Mouse (Mus musculus) intestine, embryonic 16.5 days (tissue): ENCODE measurements around the gene Tesk2. TPM values are rescaled to one million over a fixed set of nuclear protein-coding genes. Genes with fewer than 3 reads are reported as not detected.

Source experiments
- ATAC-seq: fragments of 200-750 bp; cut with Nextera tagmentation; 2 replicates; pipeline ENCODE4 v1.8.0; 2017; ENCODE audit warnings: moderate TSS enrichment, moderate library complexity
- H3K27ac ChIP-seq: fragments of 300-500 bp; sonication (generic); 2 replicates; pipeline ENCODE4 v1.5.1; 2014; ENCODE audit warnings: mild to moderate bottlenecking, low read length
- H3K27me3 ChIP-seq: fragments of 300-500 bp; sonication (generic); replicated peaks from 2 replicates; pipeline ENCODE4 v1.6.1; 2014; ENCODE audit warnings: low read length, control low read depth, mixed read lengths; ENCODE audit not compliant: control insufficient read depth, insufficient read depth
- H3K36me3 ChIP-seq: fragments of 300-500 bp; sonication (generic); 2 replicates; pipeline ENCODE4 v1.6.1; 2014; ENCODE audit warnings: low read length, control low read depth; ENCODE audit not compliant: control insufficient read depth, insufficient read depth
- H3K4me1 ChIP-seq: fragments of 300-500 bp; sonication (generic); 2 replicates; pipeline ENCODE4 v1.6.1; 2014; ENCODE audit warnings: low read length, control low read depth, mixed read lengths; ENCODE audit not compliant: control insufficient read depth, insufficient read depth
- H3K4me2 ChIP-seq: fragments of 300-500 bp; sonication (generic); 2 replicates; pipeline ENCODE4 v1.6.1; 2014; ENCODE audit warnings: low read depth, low read length, control low read depth
- H3K4me3 ChIP-seq: fragments of 300-500 bp; sonication (generic); 2 replicates; pipeline ENCODE4 v1.5.1; 2014; ENCODE audit warnings: mild to moderate bottlenecking, low read length
- H3K9ac ChIP-seq: fragments of 300-500 bp; sonication (generic); 2 replicates; pipeline ENCODE4 v1.6.1; 2014; ENCODE audit warnings: low read depth, low read length
- H3K9me3 ChIP-seq: fragments of 300-500 bp; sonication (generic); 2 replicates; pipeline ENCODE4 v1.6.1; 2016; ENCODE audit warnings: low read length, control low read depth; ENCODE audit not compliant: control insufficient read depth
- WGBS: fragments of 180-500 bp; shearing (Covaris S2); extraction: QIAGEN DNeasy Blood & Tissue Kit; methylation state at CpG from one replicate; pipeline ENCODE4 v1.1.7; 2014; 5-methylcytosine and 5-hydroxymethylcytosine counted together
- polyA plus RNA-seq: library from polyadenylated mRNA; unstranded; fragments of >200 nt; fragmentation: Nextera tagmentation; extraction: Ambion mirVana; gene quantifications from 2 replicates; pipeline ENCODE4 v1.2.1, GENCODE M21; 2015

The Tesk2 gene
- polyA plus RNA-seq, 1 experiment from 2014 or later = 10.4 TPM

- H3K27me3 ChIP-seq = no peaks in the 10 kb centered on the region
- peak within 1 kb of the TSS; percentile 90 for H3K9ac ChIP-seq
- ATAC-seq = peak; percentile 92
- H3K27ac ChIP-seq = peak within 1 kb of the TSS; percentile 99
- H3K9me3 ChIP-seq = no peaks in the 10 kb centered on the region
- WGBS = under 1% methylated on average over 56 of the region's 56 CpGs
- peak within 1 kb of the TSS; percentile 74 for H3K4me3 ChIP-seq
- H3K4me1 ChIP-seq = peaks cover 25% of the 10 kb centered on the region
- peak within 1 kb of the TSS; percentile 80 for H3K4me2 ChIP-seq
- H3K36me3 ChIP-seq = peaks cover 3% of the 10 kb centered on the region; the same call in 1 of the 2 replicates
Observed at GRCm38 (mm10) chr4:116685402-116686061, 35.2 kb upstream of the Tesk2 start, which contains the start of gene Prdx1. Gene Prdx1, plus strand, starts transcription at chr4:116685544.

- WGBS = 22% methylated on average over 1 of the region's 1 CpGs
- no peak for ATAC-seq
- peaks cover 6% of the 10 kb centered on the region; the same call in 1 of the 2 replicates for H3K36me3 ChIP-seq
- H3K27ac ChIP-seq = no peak overlapping the region
- no peak overlapping the region for H3K9ac ChIP-seq
- peak overlapping the region; percentile 80 for H3K4me2 ChIP-seq
- no peaks in the 10 kb centered on the region for H3K9me3 ChIP-seq
- H3K27me3 ChIP-seq = no peaks in the 10 kb centered on the region
- peak overlapping the region; percentile 74 for H3K4me3 ChIP-seq
- H3K4me1 ChIP-seq = peaks cover 29% of the 10 kb centered on the region
Observed at GRCm38 (mm10) chr4:116687041-116687440, 33.7 kb upstream of the Tesk2 start.

- no peaks in the 10 kb centered on the region for H3K27me3 ChIP-seq
- 84% methylated on average over 4 of the region's 4 CpGs for WGBS
Observed at GRCm38 (mm10) chr4:116689309-116689876, 31.4 kb upstream of the Tesk2 start.

GRCm38 (mm10) chr4:116692146-116692545, 28.6 kb upstream of the Tesk2 start:
- Histone ChIP-seq H3K27ac (no peak overlapping the region), H3K36me3 (peaks cover 15% of the 10 kb centered on the region), H3K9ac (no peak overlapping the region), H3K27me3 (no peaks in the 10 kb centered on the region), H3K4me2 (no peak overlapping the region), H3K4me1 (peaks cover 14% of the 10 kb centered on the region), H3K4me3 (no peak overlapping the region), H3K9me3 (no peaks in the 10 kb centered on the region)
- WGBS = 90% methylated on average over 2 of the region's 2 CpGs
- no peak for ATAC-seq

More at GRCm38 (mm10) chr4:116689309-116689876, 31.4 kb upstream of the Tesk2 start:
- Histone ChIP-seq H3K4me2 (no peak overlapping the region), H3K4me3 (no peak overlapping the region), H3K36me3 (peaks cover 6% of the 10 kb centered on the region), H3K9me3 (no peaks in the 10 kb centered on the region), H3K4me1 (peaks cover 27% of the 10 kb centered on the region), H3K9ac (no peak overlapping the region), H3K27ac (no peak overlapping the region)
- ATAC-seq = no peak

GRCm38 (mm10) chr4:116693785-116694184, 27.0 kb upstream of the Tesk2 start:
- Histone ChIP-seq H3K9ac (no peak overlapping the region), H3K9me3 (no peaks in the 10 kb centered on the region), H3K4me2 (no peak overlapping the region), H3K4me1 (peaks cover 7% of the 10 kb centered on the region), H3K4me3 (no peak overlapping the region), H3K27me3 (no peaks in the 10 kb centered on the region), H3K36me3 (peaks cover 13% of the 10 kb centered on the region), H3K27ac (no peak overlapping the region)
- no peak for ATAC-seq
- WGBS = 76% methylated on average over 2 of the region's 2 CpGs

- no peak overlapping the region for H3K9ac ChIP-seq
- peaks cover 14% of the 10 kb centered on the region for H3K36me3 ChIP-seq
- no peak overlapping the region for H3K4me2 ChIP-seq
- no peaks in the 10 kb centered on the region for H3K4me1 ChIP-seq
- no peak overlapping the region for H3K27ac ChIP-seq
- H3K4me3 ChIP-seq = no peak overlapping the region
- H3K9me3 ChIP-seq = no peaks in the 10 kb centered on the region
- no peak for ATAC-seq
- H3K27me3 ChIP-seq = no peaks in the 10 kb centered on the region
- WGBS = 78% methylated on average over 2 of the region's 2 CpGs
Observed at GRCm38 (mm10) chr4:116698693-116699342, 21.9 kb upstream of the Tesk2 start.

GRCm38 (mm10) chr4:116700964-116701363, 19.8 kb upstream of the Tesk2 start:
- H3K9me3 ChIP-seq = no peaks in the 10 kb centered on the region
- no peaks in the 10 kb centered on the region for H3K4me1 ChIP-seq
- 78% methylated on average over 1 of the region's 1 CpGs for WGBS
- H3K27ac ChIP-seq = no peak overlapping the region
- ATAC-seq = no peak
- no peak overlapping the region for H3K4me3 ChIP-seq
- H3K36me3 ChIP-seq = 0 out of 2 replicates have a peak, but pooled peaks cover 5% of the 10 kb centered on the region
- H3K27me3 ChIP-seq = no peaks in the 10 kb centered on the region
- H3K9ac ChIP-seq = no peak overlapping the region
- H3K4me2 ChIP-seq = no peak overlapping the region

GRCm38 (mm10) chr4:116703804-116704203, 16.9 kb upstream of the Tesk2 start:
- H3K27me3 ChIP-seq = no peaks in the 10 kb centered on the region
- H3K9ac ChIP-seq = no peak overlapping the region
- 38% methylated on average over 6 of the region's 6 CpGs for WGBS
- H3K4me2 ChIP-seq = no peak overlapping the region
- H3K4me3 ChIP-seq = no peak overlapping the region
- peaks cover 3% of the 10 kb centered on the region; the same call in 1 of the 2 replicates for H3K4me1 ChIP-seq
- H3K9me3 ChIP-seq = no peaks in the 10 kb centered on the region
- ATAC-seq = no peak
- H3K27ac ChIP-seq = no peak overlapping the region
- H3K36me3 ChIP-seq = 0 out of 2 replicates have a peak, but pooled peaks cover 3% of the 10 kb centered on the region

- Histone ChIP-seq H3K36me3 (no peaks in the 10 kb centered on the region), H3K27ac (no peak overlapping the region), H3K4me1 (peaks cover 6% of the 10 kb centered on the region; the same call in 1 of the 2 replicates), H3K9me3 (no peaks in the 10 kb centered on the region), H3K9ac (peak overlapping the region; percentile 72), H3K27me3 (no peaks in the 10 kb centered on the region), H3K4me2 (peak overlapping the region; percentile 77), H3K4me3 (peak overlapping the region; percentile 74)
- WGBS = 11% methylated on average over 9 of the region's 9 CpGs
- ATAC-seq = no peak
Observed at GRCm38 (mm10) chr4:116707666-116708065, 13.1 kb upstream of the Tesk2 start.
